Mouse (Mus musculus): ENCODE data around the gene Myo3a. TPM values are rescaled to one million over a fixed set of nuclear protein-coding genes. Genes with fewer than 3 reads are reported as not detected.
"Not testable (repeated sequence)": the region's sequence is repeated elsewhere in the genome, so short reads cannot be mapped to it uniquely, and the experiment has no call there.

Gene Myo3a
- total and polyA plus RNA-seq, 3 experiments = not detected

GRCm38 (mm10) chr2:22285777-22286176, 58.5 kb downstream of the Myo3a start:
- Histone ChIP-seq H3K9ac (ENCODE audit: low read depth, low read length) (no peak overlapping the region), H3K4me3 (no peak overlapping the region), H3K36me3 (ENCODE audit: control insufficient read depth, insufficient read depth, low read length) (no peaks in the 10 kb centered on the region), H3K79me2 (replicated peaks; ENCODE audit: control insufficient read depth, insufficient read depth, low read length) (no peaks in the 10 kb centered on the region), H3K27me3 (ENCODE audit: control insufficient read depth, insufficient read depth, low read length) (no peaks in the 10 kb centered on the region), H3K4me1 (ENCODE audit: control insufficient read depth, insufficient read depth, low read length) (no peaks in the 10 kb centered on the region), H3K27ac (no peak overlapping the region)
- 5% methylated on average over 1 of the region's 1 CpGs for WGBS
- TF ChIP-seq CTCF (IDR thresholded peaks at IDR 0.05) = no peak
- intact Hi-C loops (cut with DNase I) = no loop called here
- DNase-seq = no peak

- no peaks in the 10 kb centered on the region for H3K4me1 ChIP-seq (ENCODE audit: control insufficient read depth, insufficient read depth, low read length)
- no peak overlapping the region for H3K9ac ChIP-seq (ENCODE audit: low read depth, low read length)
- H3K27ac ChIP-seq = no peak overlapping the region
- DNase-seq = no peak
- intact Hi-C loops (cut with DNase I) = no loop called here
- H3K36me3 ChIP-seq (ENCODE audit: control insufficient read depth, insufficient read depth, low read length) = no peaks in the 10 kb centered on the region
- no peaks in the 10 kb centered on the region for H3K79me2 ChIP-seq (replicated peaks; ENCODE audit: control insufficient read depth, insufficient read depth, low read length)
- TF ChIP-seq EP300 (IDR thresholded peaks at IDR 0.05; ENCODE audit: insufficient read depth, low read depth, low read length) (no peak), POLR2A (IDR thresholded peaks at IDR 0.05; ENCODE audit: insufficient read depth, low read depth, low read length) (no peak), CTCF (IDR thresholded peaks at IDR 0.05) (no peak)
- 64% methylated on average over 11 of the region's 11 CpGs for WGBS
- no peaks in the 10 kb centered on the region for H3K27me3 ChIP-seq (ENCODE audit: control insufficient read depth, insufficient read depth, low read length)
- no peak overlapping the region for H3K4me3 ChIP-seq
Measured at GRCm38 (mm10) chr2:22293579-22294446, 66.5 kb downstream of the Myo3a start.

GRCm38 (mm10) chr2:22294447-22294738, 67.1 kb downstream of the Myo3a start:
- 51% methylated on average over 2 of the region's 2 CpGs for WGBS
- Histone ChIP-seq H3K27me3 (ENCODE audit: control insufficient read depth, insufficient read depth, low read length) (no peaks in the 10 kb centered on the region), H3K4me3 (no peak overlapping the region), H3K36me3 (ENCODE audit: control insufficient read depth, insufficient read depth, low read length) (no peaks in the 10 kb centered on the region), H3K9ac (ENCODE audit: low read depth, low read length) (no peak overlapping the region), H3K79me2 (replicated peaks; ENCODE audit: control insufficient read depth, insufficient read depth, low read length) (no peaks in the 10 kb centered on the region), H3K4me1 (ENCODE audit: control insufficient read depth, insufficient read depth, low read length) (no peaks in the 10 kb centered on the region), H3K27ac (no peak overlapping the region)
- TF ChIP-seq POLR2A (IDR thresholded peaks at IDR 0.05; ENCODE audit: insufficient read depth, low read depth, low read length) (no peak), CTCF (IDR thresholded peaks at IDR 0.05) (no peak), EP300 (IDR thresholded peaks at IDR 0.05; ENCODE audit: insufficient read depth, low read depth, low read length) (no peak)
- intact Hi-C loops (cut with DNase I) = no loop called here
- DNase-seq = no peak

- 38% methylated on average over 1 of the region's 1 CpGs for WGBS
- TF ChIP-seq EP300 (IDR thresholded peaks at IDR 0.05; ENCODE audit: insufficient read depth, low read depth, low read length) = no peak
- TF ChIP-seq CTCF (IDR thresholded peaks at IDR 0.05) = no peak
- TF ChIP-seq POLR2A (IDR thresholded peaks at IDR 0.05; ENCODE audit: insufficient read depth, low read depth, low read length) = no peak
- no peak overlapping the region for H3K4me3 ChIP-seq
- DNase-seq = no peak
- no peaks in the 10 kb centered on the region for H3K79me2 ChIP-seq (replicated peaks; ENCODE audit: control insufficient read depth, insufficient read depth, low read length)
- no peak overlapping the region for H3K9ac ChIP-seq (ENCODE audit: low read depth, low read length)
- intact Hi-C loops (cut with DNase I) = no loop called here
- H3K27ac ChIP-seq = no peak overlapping the region
- H3K27me3 ChIP-seq (ENCODE audit: control insufficient read depth, insufficient read depth, low read length) = no peaks in the 10 kb centered on the region
- H3K4me1 ChIP-seq (ENCODE audit: control insufficient read depth, insufficient read depth, low read length) = no peaks in the 10 kb centered on the region
- H3K36me3 ChIP-seq (ENCODE audit: control insufficient read depth, insufficient read depth, low read length) = no peaks in the 10 kb centered on the region
Measured at GRCm38 (mm10) chr2:22297913-22298312, 70.6 kb downstream of the Myo3a start.

GRCm38 (mm10) chr2:22338269-22338857, 111.1 kb downstream of the Myo3a start:
- 7% methylated on average over 24 of the region's 32 CpGs for WGBS
- Histone ChIP-seq H3K9ac (ENCODE audit: low read depth, low read length) (no peak overlapping the region), H3K4me1 (ENCODE audit: control insufficient read depth, insufficient read depth, low read length) (no peaks in the 10 kb centered on the region), H3K36me3 (ENCODE audit: control insufficient read depth, insufficient read depth, low read length) (no peaks in the 10 kb centered on the region), H3K4me3 (no peak overlapping the region), H3K79me2 (replicated peaks; ENCODE audit: control insufficient read depth, insufficient read depth, low read length) (no peaks in the 10 kb centered on the region), H3K27ac (no peak overlapping the region), H3K27me3 (ENCODE audit: control insufficient read depth, insufficient read depth, low read length) (no peaks in the 10 kb centered on the region)
- TF ChIP-seq CTCF (IDR thresholded peaks at IDR 0.05) = no peak
- TF ChIP-seq EP300 (IDR thresholded peaks at IDR 0.05; ENCODE audit: insufficient read depth, low read depth, low read length) = no peak
- TF ChIP-seq POLR2A (IDR thresholded peaks at IDR 0.05; ENCODE audit: insufficient read depth, low read depth, low read length) = no peak
- intact Hi-C loops (cut with DNase I) = no loop called here
- DNase-seq = peak; percentile 11 to 26

- H3K4me3 ChIP-seq; intact Hi-C loops (cut with DNase I); H3K79me2 ChIP-seq (replicated peaks; ENCODE audit: control insufficient read depth, insufficient read depth, low read length); H3K9ac ChIP-seq (ENCODE audit: low read depth, low read length); DNase-seq; H3K4me1 ChIP-seq (ENCODE audit: control insufficient read depth, insufficient read depth, low read length); H3K27me3 ChIP-seq (ENCODE audit: control insufficient read depth, insufficient read depth, low read length); H3K27ac ChIP-seq; H3K36me3 ChIP-seq (ENCODE audit: control insufficient read depth, insufficient read depth, low read length): not testable (repeated sequence)
- 88% methylated on average over 11 of the region's 11 CpGs for WGBS
Measured at GRCm38 (mm10) chr2:22410511-22410910, 183.2 kb downstream of the Myo3a start.

Measured in heart, adult 2 months (tissue).